Mouse (Mus musculus) heart, embryonic 13.5 days (tissue): ENCODE measurements around the gene Thsd1. TPM values are rescaled to one million over a fixed set of nuclear protein-coding genes. Genes with fewer than 3 reads are reported as not detected.
"Not testable (repeated sequence)": the region's sequence is repeated elsewhere in the genome, so short reads cannot be mapped to it uniquely, and the experiment has no call there.

Experiments used
- ATAC-seq: fragments of 200-750 bp; cut with Nextera tagmentation; 2 replicates; pipeline ENCODE4 v1.8.0; 2017; ENCODE audit warnings: moderate TSS enrichment; ENCODE audit not compliant: insufficient number of reproducible peaks, low FRiP score, low TSS enrichment; ENCODE audit errors: extremely low read depth
- H3K27ac ChIP-seq: fragments of 300-500 bp; sonication (generic); replicated peaks from 2 replicates; pipeline ENCODE4 v1.5.1; 2015; ENCODE audit warnings: moderate library complexity, mild to moderate bottlenecking, inconsistent platforms
- H3K27me3 ChIP-seq: fragments of 300-500 bp; sonication (generic); replicated peaks from 2 replicates; pipeline ENCODE4 v1.6.1; 2015; ENCODE audit warnings: mild to moderate bottlenecking, inconsistent platforms
- H3K36me3 ChIP-seq: fragments of 300-500 bp; sonication (generic); 2 replicates; pipeline ENCODE4 v1.6.1; 2015; ENCODE audit warnings: mild to moderate bottlenecking, inconsistent platforms
- H3K4me1 ChIP-seq: fragments of 300-500 bp; sonication (generic); 2 replicates; pipeline ENCODE4 v1.6.1; 2015; ENCODE audit warnings: inconsistent platforms
- H3K4me2 ChIP-seq: fragments of 300-500 bp; sonication (generic); 2 replicates; pipeline ENCODE4 v1.6.1; 2015; ENCODE audit warnings: inconsistent platforms, mild to moderate bottlenecking, moderate library complexity
- H3K4me3 ChIP-seq: fragments of 300-500 bp; sonication (generic); 2 replicates; pipeline ENCODE4 v1.5.1; 2015; ENCODE audit warnings: moderate library complexity, mild to moderate bottlenecking, inconsistent platforms
- H3K9ac ChIP-seq: fragments of 300-500 bp; sonication (generic); 2 replicates; pipeline ENCODE4 v1.6.1; 2015; ENCODE audit warnings: inconsistent platforms, mild to moderate bottlenecking, moderate library complexity
- H3K9me3 ChIP-seq: fragments of 300-500 bp; sonication (generic); 2 replicates; pipeline ENCODE4 v1.6.1; 2016; ENCODE audit warnings: inconsistent platforms
- WGBS: fragments of 180-500 bp; shearing (Covaris S2); methylation state at CpG from one replicate; pipeline ENCODE4 v1.1.7; 2015; ENCODE audit warnings: mixed read lengths; 5-methylcytosine and 5-hydroxymethylcytosine counted together
- polyA plus RNA-seq: library from polyadenylated mRNA; unstranded; fragments of >200 nt; fragmentation: Nextera tagmentation; extraction: Ambion mirVana; gene quantifications from 2 replicates; pipeline ENCODE4 v1.2.1, GENCODE M21; 2015

Thsd1 gene
- polyA plus RNA-seq, 1 experiment from 2014 or later = 15.3 TPM

DNA sequence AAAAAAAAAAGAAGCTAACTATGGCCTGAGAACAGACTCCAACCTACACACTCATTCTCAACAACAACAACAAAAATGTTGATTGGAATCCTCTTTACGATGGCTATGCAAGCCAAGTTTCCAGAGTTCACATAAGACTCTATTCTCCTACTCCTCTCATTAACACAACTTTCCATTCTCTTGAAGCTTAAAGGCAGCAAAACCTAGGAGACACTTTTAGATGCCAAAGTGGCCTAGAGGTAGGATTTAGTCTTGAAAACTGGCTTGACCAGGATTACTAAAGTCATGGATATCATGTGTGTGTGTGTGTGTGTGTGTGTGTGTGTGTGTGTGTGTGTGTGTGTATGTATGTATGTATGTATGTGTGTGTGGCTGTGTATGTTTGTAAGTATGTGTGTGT lies 38.1 kb downstream of the Thsd1 start:
- Histone ChIP-seq H3K4me1 (peaks cover 5% of the 10 kb centered on the region), H3K27ac (no peak overlapping the region), H3K4me2 (no peak overlapping the region), H3K27me3 (no peaks in the 10 kb centered on the region), H3K4me3 (no peak overlapping the region), H3K36me3 (no peaks in the 10 kb centered on the region), H3K9ac (no peak overlapping the region), H3K9me3 (no peaks in the 10 kb centered on the region)
- ATAC-seq = no peak
- 80% methylated on average over 1 of the region's 1 CpGs for WGBS

DNA sequence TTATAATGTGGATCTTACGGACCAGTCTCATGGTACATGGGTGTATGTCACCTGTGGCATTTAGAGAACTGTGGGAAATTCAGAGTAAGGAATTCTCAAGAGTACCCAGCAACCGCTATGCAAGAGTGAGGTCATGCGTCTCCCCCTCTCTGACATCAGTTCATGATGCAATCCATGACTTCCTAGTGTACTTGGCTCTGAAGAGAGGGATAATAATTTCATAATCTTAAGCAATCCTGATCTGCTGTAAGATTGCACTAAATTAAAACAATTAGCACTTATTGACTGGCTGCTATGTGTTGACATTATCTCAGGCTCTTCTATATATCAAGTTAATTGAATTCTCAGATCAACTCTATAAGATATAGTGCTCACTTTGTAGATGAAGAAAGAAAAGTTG lies 39.7 kb downstream of the Thsd1 start:
- Histone ChIP-seq H3K9ac (no peak overlapping the region), H3K4me2 (no peak overlapping the region), H3K4me3 (no peak overlapping the region), H3K27me3 (no peaks in the 10 kb centered on the region), H3K36me3 (no peaks in the 10 kb centered on the region), H3K4me1 (no peaks in the 10 kb centered on the region), H3K9me3 (no peaks in the 10 kb centered on the region), H3K27ac (no peak overlapping the region)
- ATAC-seq = no peak
- WGBS = 83% methylated on average over 3 of the region's 3 CpGs

DNA sequence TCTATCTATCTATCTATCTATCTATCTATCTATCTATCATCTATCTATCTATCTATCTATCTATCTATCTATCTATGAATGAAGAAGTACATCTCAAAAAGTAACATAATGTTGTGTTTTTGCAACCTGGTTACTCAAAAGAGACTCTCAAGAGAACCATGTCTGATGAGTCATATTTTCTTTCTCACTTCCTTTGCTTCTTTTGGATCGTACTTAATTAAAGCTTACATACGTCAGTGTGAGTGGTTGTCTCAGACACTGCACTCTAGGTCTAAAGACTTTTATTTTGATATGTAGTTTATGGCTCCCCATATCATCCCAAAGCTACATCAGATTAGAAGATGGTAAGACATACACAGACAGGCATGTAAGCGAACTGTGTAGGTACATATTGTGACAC lies 46.0 kb downstream of the Thsd1 start:
- Histone ChIP-seq H3K36me3 (no peaks in the 10 kb centered on the region), H3K9ac (no peak overlapping the region), H3K4me2 (no peak overlapping the region), H3K4me3 (no peak overlapping the region), H3K4me1 (0 out of 2 replicates have a peak, but pooled peaks cover 3% of the 10 kb centered on the region), H3K27ac (no peak overlapping the region), H3K27me3 (no peaks in the 10 kb centered on the region), H3K9me3 (no peaks in the 10 kb centered on the region)
- ATAC-seq = no peak
- 69% methylated on average over 3 of the region's 3 CpGs for WGBS

DNA sequence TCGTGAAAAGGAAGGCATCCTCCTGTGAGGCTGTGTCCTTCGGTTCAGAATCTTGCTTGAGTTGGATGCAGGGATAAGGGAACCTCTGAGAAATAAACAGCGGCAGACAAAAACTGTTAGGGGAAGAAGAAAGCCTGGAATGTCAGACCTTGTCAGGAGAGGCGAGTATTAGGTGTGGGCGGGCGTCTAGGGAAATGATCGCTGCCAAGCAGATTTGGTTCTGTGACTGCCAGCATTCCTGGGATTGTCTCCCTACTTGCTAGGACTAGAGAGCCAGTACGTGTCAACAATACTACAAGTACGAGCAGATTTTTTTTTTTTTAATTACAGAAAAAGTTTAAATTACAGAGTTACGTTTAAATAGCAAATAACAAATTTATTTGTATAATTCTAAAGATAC lies 47.5 kb downstream of the Thsd1 start:
- 46% methylated on average over 10 of the region's 10 CpGs for WGBS
- no peak overlapping the region for H3K4me3 ChIP-seq
- no peak for ATAC-seq

DNA sequence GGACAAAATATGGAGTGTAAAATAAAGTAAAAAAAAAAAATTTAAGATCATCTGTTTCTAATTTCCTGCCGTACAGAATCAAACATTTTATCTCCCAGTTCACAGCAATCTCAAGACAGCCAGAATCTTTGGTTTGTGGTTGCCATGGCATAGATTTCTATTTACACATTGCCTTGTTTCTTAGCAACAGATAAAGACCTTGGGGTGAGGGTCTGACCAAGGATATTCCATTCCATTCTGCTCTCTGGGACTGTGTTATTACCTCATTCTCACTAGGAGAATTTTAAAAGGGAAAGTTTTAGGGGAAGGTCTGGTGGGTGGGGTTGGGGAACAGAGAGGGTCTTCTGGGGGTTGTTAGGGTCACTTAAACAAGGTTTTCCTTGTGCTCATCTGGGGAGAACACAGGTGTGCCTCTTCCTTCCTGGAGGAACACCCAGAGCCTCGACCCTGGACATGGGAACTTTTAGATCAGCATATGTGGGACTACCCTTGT lies 55.9 kb downstream of the Thsd1 start, which contains the start of gene Tpte:
Gene Tpte, plus strand, starts transcription at position 443 of the 493 bp plus-strand sequence.
- no peaks in the 10 kb centered on the region for H3K4me1 ChIP-seq
- H3K27ac ChIP-seq = no peak within 1 kb of the TSS
- no peak within 1 kb of the TSS for H3K9ac ChIP-seq
- H3K4me3 ChIP-seq = no peak within 1 kb of the TSS
- 31% methylated on average over 2 of the region's 2 CpGs for WGBS
- no peaks in the 10 kb centered on the region for H3K9me3 ChIP-seq
- no peak for ATAC-seq
- no peaks in the 10 kb centered on the region for H3K36me3 ChIP-seq
- no peak within 1 kb of the TSS for H3K4me2 ChIP-seq
- H3K27me3 ChIP-seq = no peaks in the 10 kb centered on the region

More for the DNA sequence above, 47.5 kb downstream of the Thsd1 start:
- Histone ChIP-seq H3K27me3 (no peaks in the 10 kb centered on the region), H3K9ac (no peak overlapping the region), H3K27ac (no peak overlapping the region), H3K4me1 (0 out of 2 replicates have a peak, but pooled peaks cover 3% of the 10 kb centered on the region), H3K9me3 (no peaks in the 10 kb centered on the region), H3K4me2 (no peak overlapping the region), H3K36me3 (no peaks in the 10 kb centered on the region)

DNA sequence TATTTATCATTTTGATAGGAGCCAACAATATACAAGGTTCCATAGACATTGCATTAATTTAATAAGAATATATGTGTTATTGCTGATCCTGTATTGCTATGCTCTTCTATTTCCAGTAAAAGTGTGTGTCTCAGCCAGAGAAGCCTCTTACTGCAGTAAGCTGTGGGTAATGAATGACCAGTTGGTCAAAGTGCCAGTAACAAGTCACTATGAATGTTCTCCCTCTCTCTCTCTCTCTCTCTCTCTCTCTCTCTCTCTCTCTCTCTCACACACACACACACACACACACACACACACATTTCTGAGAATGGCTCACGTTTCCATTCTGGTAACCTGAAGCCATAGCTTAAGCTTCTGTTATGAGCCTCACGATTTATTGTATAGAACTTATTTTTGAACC lies 75.2 kb downstream of the Thsd1 start:
- WGBS = 74% methylated on average over 2 of the region's 2 CpGs
- no peak overlapping the region for H3K4me3 ChIP-seq
- H3K36me3 ChIP-seq = no peaks in the 10 kb centered on the region
- no peak overlapping the region for H3K9ac ChIP-seq
- no peak overlapping the region for H3K27ac ChIP-seq
- no peak; the same call in 1 of the 2 replicates for ATAC-seq
- 0 out of 2 replicates have a peak, but pooled peaks cover 4% of the 10 kb centered on the region for H3K27me3 ChIP-seq
- no peak overlapping the region for H3K4me2 ChIP-seq
- peaks cover 8% of the 10 kb centered on the region for H3K4me1 ChIP-seq
- no peaks in the 10 kb centered on the region for H3K9me3 ChIP-seq

DNA sequence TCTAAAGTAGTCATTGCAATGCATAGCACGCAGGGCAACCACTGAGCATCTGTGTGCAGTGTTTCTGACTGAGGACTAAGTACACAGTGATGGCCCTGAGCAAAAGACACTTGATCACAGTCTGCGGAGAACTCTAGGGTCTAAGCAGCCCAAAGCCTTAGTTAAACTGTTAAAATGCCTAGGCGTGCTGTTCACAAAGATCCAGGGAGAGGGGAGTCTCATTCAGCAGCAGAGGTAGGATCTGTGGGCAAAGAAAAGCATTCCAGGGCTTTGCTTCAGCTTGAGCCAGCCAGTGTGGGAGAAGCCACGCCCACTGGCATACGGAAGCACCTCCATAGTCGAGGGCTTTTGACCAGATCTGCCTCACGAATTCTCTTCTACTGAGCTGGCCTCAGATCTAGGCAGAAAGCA lies 75.8 kb downstream of the Thsd1 start:
- no peaks in the 10 kb centered on the region for H3K36me3 ChIP-seq
- peak overlapping the region; percentile 52; the same call in 1 of the 2 replicates for H3K9ac ChIP-seq
- H3K4me2 ChIP-seq = peak overlapping the region; percentile 66
- peak overlapping the region; percentile 34 for H3K4me3 ChIP-seq
- H3K9me3 ChIP-seq = no peaks in the 10 kb centered on the region
- no peak for ATAC-seq
- 0 out of 2 replicates have a peak, but pooled peaks cover 4% of the 10 kb centered on the region for H3K27me3 ChIP-seq
- WGBS = 25% methylated on average over 7 of the region's 7 CpGs
- no peak overlapping the region for H3K27ac ChIP-seq
- peaks cover 8% of the 10 kb centered on the region for H3K4me1 ChIP-seq

DNA sequence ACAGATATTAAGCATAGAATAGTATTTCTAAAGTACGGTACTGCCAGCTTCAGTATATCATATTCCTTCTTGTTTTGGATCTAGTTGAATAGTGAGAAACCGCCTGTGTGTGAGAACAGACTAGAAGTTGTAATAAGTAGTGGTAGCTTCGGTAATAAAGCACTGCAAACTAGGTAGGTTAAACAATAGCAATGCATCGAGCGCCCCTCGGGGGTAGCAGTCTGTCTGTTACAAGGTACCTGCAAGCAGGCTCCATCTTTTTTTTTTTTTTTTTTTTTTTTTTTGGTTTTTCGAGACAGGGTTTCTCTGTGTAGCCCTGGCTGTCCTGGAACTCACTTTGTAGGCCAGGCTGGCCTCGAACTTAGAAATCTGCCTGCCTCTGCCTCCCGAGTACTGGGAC lies 76.9 kb downstream of the Thsd1 start:
- not testable (repeated sequence) for ATAC-seq, H3K4me2 ChIP-seq, H3K27me3 ChIP-seq, H3K9me3 ChIP-seq, H3K36me3 ChIP-seq, H3K27ac ChIP-seq, H3K4me3 ChIP-seq, H3K4me1 ChIP-seq, H3K9ac ChIP-seq
- WGBS = 78% methylated on average over 9 of the region's 9 CpGs

DNA sequence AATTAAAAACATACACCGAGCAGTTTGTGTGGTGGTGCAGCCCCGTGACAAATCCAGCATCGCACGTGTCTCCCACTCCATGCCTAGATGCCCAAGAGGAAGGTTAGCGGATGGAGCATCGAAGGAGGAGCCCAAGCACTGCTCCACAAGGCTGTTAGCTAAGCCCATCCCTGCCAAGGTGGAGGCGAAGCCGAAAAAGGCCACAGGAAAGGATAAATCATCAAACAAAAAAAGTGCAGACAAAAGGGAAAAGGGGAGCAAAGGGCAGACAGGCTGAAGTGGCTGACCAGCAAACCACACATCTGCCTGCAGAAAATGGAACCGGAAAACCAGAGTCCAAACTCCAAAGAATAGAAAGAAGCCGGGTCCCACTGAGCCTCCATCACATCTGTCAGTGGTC lies 79.9 kb downstream of the Thsd1 start:
- no peak overlapping the region for H3K4me3 ChIP-seq
- H3K36me3 ChIP-seq = no peaks in the 10 kb centered on the region
- no peaks in the 10 kb centered on the region for H3K9me3 ChIP-seq
- peaks cover 8% of the 10 kb centered on the region for H3K4me1 ChIP-seq
- H3K27me3 ChIP-seq = 0 out of 2 replicates have a peak, but pooled peaks cover 4% of the 10 kb centered on the region
- H3K9ac ChIP-seq = no peak overlapping the region
- no peak overlapping the region for H3K27ac ChIP-seq
- no peak for ATAC-seq
- H3K4me2 ChIP-seq = no peak overlapping the region
- 77% methylated on average over 10 of the region's 10 CpGs for WGBS

Other genes with a start within 250 kb of the Thsd1 start
- gene Atp7b, start 167.0 kb upstream of the Thsd1 start, polyA plus RNA-seq = 1.4 and 1.8 TPM in 2 replicates
- 21.8 and 23.0 TPM in 2 replicates for gene Alg11, start 166.6 kb upstream of the Thsd1 start, polyA plus RNA-seq
- 0.14 and 0.44 TPM in 2 replicates for gene Nek5, start 102.3 kb upstream of the Thsd1 start, polyA plus RNA-seq
- gene Nek3, start 60.9 kb upstream of the Thsd1 start, polyA plus RNA-seq = 4.6 and 4.9 TPM in 2 replicates
- gene Ckap2, start 41.5 kb upstream of the Thsd1 start, polyA plus RNA-seq = 31.6 and 33.3 TPM in 2 replicates
- gene Vps36, start 34.5 kb upstream of the Thsd1 start, polyA plus RNA-seq = 22.6 and 23.4 TPM in 2 replicates
- gene Tpte, start 56.1 kb downstream of the Thsd1 start, polyA plus RNA-seq = not detected in 2 replicates
- 11.7 and 11.9 TPM in 2 replicates for gene Slc25a15, start 171.3 kb downstream of the Thsd1 start, polyA plus RNA-seq
- 46.8 and 50.5 TPM in 2 replicates for gene Mrps31, start 184.0 kb downstream of the Thsd1 start, polyA plus RNA-seq